In the genomic region with DNA sequence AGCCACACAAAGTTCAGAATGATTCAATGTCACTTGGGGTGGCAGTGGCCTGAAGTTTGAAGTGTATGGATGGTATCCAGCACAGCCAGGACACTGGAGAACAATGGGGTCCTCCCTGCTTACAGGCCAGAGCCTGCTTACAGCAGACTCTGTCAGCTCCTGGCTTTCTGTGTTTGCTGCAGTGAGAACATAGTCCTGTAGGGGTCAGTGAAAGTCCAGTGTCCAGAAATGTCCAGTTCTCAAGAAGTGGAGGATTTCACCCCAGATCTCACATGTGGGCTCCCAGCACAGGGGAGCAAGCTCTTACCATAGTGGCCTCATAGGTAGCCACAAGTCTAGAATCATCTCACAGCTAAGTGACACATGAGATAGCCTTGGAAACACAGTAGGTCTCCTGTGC, we compare ENCODE assay signal across 8 mouse cellular contexts. TPM values are rescaled to one million over a fixed set of nuclear protein-coding genes. Genes with fewer than 3 reads are reported as not detected.
DNase-seq lines count a peak whose midpoint lies in the region; ATAC-seq and TF ChIP-seq lines count a peak whose summit lies in the region.

No protein-coding gene starts in this region.

- peaks cover 10% of the 10 kb centered on the region for H3K4me1 ChIP-seq in lung, adult 2 months (ENCODE audit: control insufficient read depth, insufficient read depth, low read length)
- H3K4me1 ChIP-seq in heart, embryonic 15.5 days (replicated peaks): peaks cover 21% of the 10 kb centered on the region
- peaks cover 23% of the 10 kb centered on the region; the same call in 1 of the 2 replicates for H3K4me1 ChIP-seq in small intestine, adult 2 months (ENCODE audit: control insufficient read depth, insufficient read depth, insufficient read length, low read length)

- DNase-seq in lung, adult 2 months: peak; percentile 47
- DNase-seq in lung, postnatal 14 days: no peak
- DNase-seq in brain, embryonic 14.5 days (ENCODE audit: low read depth): peak; percentile 69
- peak; percentile 69 for DNase-seq in kidney, postnatal 14 days
- no peak for DNase-seq in thymus, adult 18-20 months
- DNase-seq in ovary, postnatal 14 days (ENCODE audit: low spot score): no peak

- peaks cover 4% of the 10 kb centered on the region; the same call in 1 of the 2 replicates for H3K9me3 ChIP-seq in heart, embryonic 15.5 days (replicated peaks)

- no peak overlapping the region for H3K4me3 ChIP-seq in lung, adult 2 months (replicated peaks; ENCODE audit: extremely low read depth, low read depth, low read length)
- H3K4me3 ChIP-seq in heart, embryonic 15.5 days: no peak overlapping the region
- no peak overlapping the region for H3K4me3 ChIP-seq in small intestine, adult 2 months (ENCODE audit: low read depth, low read length)

- no peak overlapping the region for H3K9ac ChIP-seq in heart, embryonic 15.5 days

- H3K36me3 ChIP-seq in heart, embryonic 15.5 days: no peaks in the 10 kb centered on the region
- no peaks in the 10 kb centered on the region for H3K36me3 ChIP-seq in small intestine, adult 2 months (ENCODE audit: control insufficient read depth, insufficient read depth, low read length)

- no peak overlapping the region for H3K4me2 ChIP-seq in heart, embryonic 15.5 days

- TF ChIP-seq POLR2A in lung, adult 2 months (IDR thresholded peaks at IDR 0.05; ENCODE audit: borderline replicate concordance, extremely low read depth, low read depth, low read length): no peak
- no peak for TF ChIP-seq POLR2A in brain, embryonic 14.5 days (IDR thresholded peaks at IDR 0.05; ENCODE audit: borderline replicate concordance, extremely low read depth, insufficient read depth, insufficient read length, poor library complexity, severe bottlenecking)
- no peak for TF ChIP-seq POLR2A in small intestine, adult 2 months (IDR thresholded peaks at IDR 0.05; ENCODE audit: low read depth, low read length)

- peak overlapping the region; percentile 23; the same call in 1 of the 2 replicates for H3K27ac ChIP-seq in heart, embryonic 15.5 days
- peak overlapping the region; percentile 65 for H3K27ac ChIP-seq in small intestine, adult 2 months (ENCODE audit: insufficient read depth, low read depth, low read length)

- peak; percentile 28; the same call in 1 of the 2 replicates for TF ChIP-seq CTCF in lung, adult 2 months (IDR thresholded peaks at IDR 0.05; ENCODE audit: insufficient read depth, low read length)
- TF ChIP-seq CTCF in brain, embryonic 14.5 days (IDR thresholded peaks at IDR 0.05; ENCODE audit: borderline replicate concordance, extremely low read depth, insufficient read depth, insufficient read length): peak; percentile 57; the same call in 1 of the 2 replicates
- peak; percentile 67; the same call in 1 of the 2 replicates for TF ChIP-seq CTCF in small intestine, adult 2 months (IDR thresholded peaks at IDR 0.05; ENCODE audit: extremely low read depth, insufficient read length, insufficient replicate concordance, low read depth, low read length)

- no peaks in the 10 kb centered on the region for H3K27me3 ChIP-seq in heart, embryonic 15.5 days
- no peaks in the 10 kb centered on the region for H3K27me3 ChIP-seq in small intestine, adult 2 months (ENCODE audit: control insufficient read depth, insufficient read depth, low read length)

- 0 out of 2 replicates have a peak, but pooled peaks have one; percentile 17 for ATAC-seq in heart, embryonic 15.5 days (replicated peaks; ENCODE audit: insufficient number of reproducible peaks, insufficient read depth, low FRiP score, low read depth)

RNA-seq across cellular contexts. Expression of a gene that starts 40.4 kb away (rescaled TPM):
- 80.8 and 81.7 TPM in 2 replicates for polyA plus RNA-seq in lung, adult 2 months (2012; rRNA removed)
- polyA plus RNA-seq in brain, embryonic 14.5 days (2012; rRNA removed): 39.7 and 40.9 TPM in 2 replicates
- polyA plus RNA-seq in heart, embryonic 15.5 days (2015; fragmentation: Nextera tagmentation; extraction: Ambion mirVana): 65.4 and 69.6 TPM in 2 replicates
- 35.8 and 48.1 TPM in 2 replicates for polyA plus RNA-seq in small intestine, adult 2 months (2012; rRNA removed)

Comparison
In these comparisons a context has a peak if more than half of its experiments do, and no peak if none do; other contexts are left out.
1. DNase-seq: peak in lung, adult 2 months (single experiment), brain, embryonic 14.5 days (single experiment) and kidney, postnatal 14 days (single experiment); none in lung, postnatal 14 days (single experiment), thymus, adult 18-20 months (0 of 2) and ovary, postnatal 14 days (single experiment).
2. Peak in every context shown above with its lines, with median percentiles within 50 percentile points of each other: CTCF ChIP-seq.